Comparison of ENCODE assay signal across 7 mouse cellular contexts in genomic region chr2:36021385-36022159, GRCm38 (mm10). TPM values are rescaled to one million over a fixed set of nuclear protein-coding genes. Genes with fewer than 3 reads are reported as not detected.
A peak's percentile ranks its signal among the peaks of the same experiment; 100 is the strongest.
DNase-seq lines count a peak whose midpoint lies in the region; ATAC-seq lines count a peak whose summit lies in the region.

No protein-coding gene starts in this region.

- H3K4me2 ChIP-seq in embryonic facial prominence, embryonic 11.5 days (ENCODE audit: low read depth, low read length): peak overlapping the region; percentile 54
- H3K4me2 ChIP-seq in kidney, embryonic 14.5 days (replicated peaks; ENCODE audit: low read depth, low read length): peak overlapping the region; percentile 59
- peak overlapping the region; percentile 68 for H3K4me2 ChIP-seq in limb, embryonic 13.5 days (replicated peaks)
- peak overlapping the region; percentile 54 for H3K4me2 ChIP-seq in midbrain, embryonic 15.5 days

- no peaks in the 10 kb centered on the region for H3K36me3 ChIP-seq in embryonic facial prominence, embryonic 11.5 days (replicated peaks; ENCODE audit: control insufficient read depth, insufficient read depth, low read depth, low read length)
- no peaks in the 10 kb centered on the region for H3K36me3 ChIP-seq in heart, embryonic 10.5 days
- H3K36me3 ChIP-seq in kidney, embryonic 14.5 days (ENCODE audit: control insufficient read depth, insufficient read depth, low read length): no peaks in the 10 kb centered on the region
- no peaks in the 10 kb centered on the region for H3K36me3 ChIP-seq in limb, embryonic 13.5 days
- H3K36me3 ChIP-seq in midbrain, embryonic 15.5 days (replicated peaks): no peaks in the 10 kb centered on the region
- H3K36me3 ChIP-seq in splenic B cell, adult 2 months (ENCODE audit: control insufficient read depth, insufficient read depth, low read length, poor library complexity, severe bottlenecking): no peaks in the 10 kb centered on the region

- H3K27ac ChIP-seq in embryonic facial prominence, embryonic 11.5 days (replicated peaks; ENCODE audit: low read depth, low read length): no peak overlapping the region
- no peak overlapping the region for H3K27ac ChIP-seq in heart, embryonic 10.5 days
- H3K27ac ChIP-seq in kidney, embryonic 14.5 days (ENCODE audit: low read depth, low read length): no peak overlapping the region
- H3K27ac ChIP-seq in limb, embryonic 13.5 days: no peak overlapping the region
- no peak overlapping the region for H3K27ac ChIP-seq in midbrain, embryonic 15.5 days

- H3K9me3 ChIP-seq in embryonic facial prominence, embryonic 11.5 days (replicated peaks; ENCODE audit: control insufficient read depth, low read length): no peaks in the 10 kb centered on the region
- no peaks in the 10 kb centered on the region for H3K9me3 ChIP-seq in heart, embryonic 10.5 days
- no peaks in the 10 kb centered on the region for H3K9me3 ChIP-seq in kidney, embryonic 14.5 days (ENCODE audit: control insufficient read depth, low read length)
- H3K9me3 ChIP-seq in limb, embryonic 13.5 days: no peaks in the 10 kb centered on the region
- H3K9me3 ChIP-seq in midbrain, embryonic 15.5 days: no peaks in the 10 kb centered on the region

- DNase-seq in adrenal gland, postnatal 4 days (ENCODE audit: low spot score in 2 of 2): peak; percentile 49 to 61
- peak; percentile 88 for DNase-seq in embryonic facial prominence, embryonic 11.5 days (ENCODE audit: low spot score)
- DNase-seq in heart, embryonic 10.5 days (ENCODE audit: low spot score): peak; percentile 84
- peak; percentile 60 for DNase-seq in splenic B cell, adult 2 months (ENCODE audit: low read depth, low spot score)

- no peaks in the 10 kb centered on the region; the same call in 1 of the 2 replicates for H3K4me1 ChIP-seq in embryonic facial prominence, embryonic 11.5 days (ENCODE audit: control insufficient read depth, insufficient read depth, low read length)
- peaks cover 11% of the 10 kb centered on the region; the same call in 1 of the 2 replicates for H3K4me1 ChIP-seq in heart, embryonic 10.5 days
- H3K4me1 ChIP-seq in kidney, embryonic 14.5 days (ENCODE audit: control insufficient read depth, insufficient read depth, low read length): 0 out of 2 replicates have a peak, but pooled peaks cover 3% of the 10 kb centered on the region
- peaks cover 5% of the 10 kb centered on the region for H3K4me1 ChIP-seq in limb, embryonic 13.5 days
- peaks cover 11% of the 10 kb centered on the region for H3K4me1 ChIP-seq in midbrain, embryonic 15.5 days

- 8% methylated on average over 27 of the region's 32 CpGs for WGBS in embryonic facial prominence, embryonic 11.5 days
- 12% methylated on average over 28 of the region's 32 CpGs for WGBS in heart, embryonic 10.5 days
- 12% methylated on average over 32 of the region's 32 CpGs for WGBS in kidney, embryonic 14.5 days
- 7% methylated on average over 32 of the region's 32 CpGs for WGBS in limb, embryonic 13.5 days
- 8% methylated on average over 32 of the region's 32 CpGs for WGBS in midbrain, embryonic 15.5 days

- H3K27me3 ChIP-seq in embryonic facial prominence, embryonic 11.5 days (ENCODE audit: control insufficient read depth, insufficient read depth, low read length): no peaks in the 10 kb centered on the region
- peaks cover 19% of the 10 kb centered on the region for H3K27me3 ChIP-seq in heart, embryonic 10.5 days (ENCODE audit: insufficient read depth, poor library complexity, severe bottlenecking)
- no peaks in the 10 kb centered on the region; the same call in 1 of the 2 replicates for H3K27me3 ChIP-seq in kidney, embryonic 14.5 days (ENCODE audit: control insufficient read depth, insufficient read depth, low read length)
- peaks cover 6% of the 10 kb centered on the region for H3K27me3 ChIP-seq in limb, embryonic 13.5 days
- no peaks in the 10 kb centered on the region for H3K27me3 ChIP-seq in midbrain, embryonic 15.5 days (replicated peaks)
- no peaks in the 10 kb centered on the region for H3K27me3 ChIP-seq in splenic B cell, adult 2 months (ENCODE audit: control insufficient read depth, insufficient read depth, low read length, poor library complexity, severe bottlenecking)

- no peak overlapping the region for H3K9ac ChIP-seq in embryonic facial prominence, embryonic 11.5 days (replicated peaks; ENCODE audit: low read length)
- 0 out of 2 replicates have a peak overlapping the region, but pooled peaks have one; percentile 28 for H3K9ac ChIP-seq in kidney, embryonic 14.5 days (ENCODE audit: low read depth, low read length)
- H3K9ac ChIP-seq in limb, embryonic 13.5 days: peak overlapping the region; percentile 53
- no peak overlapping the region for H3K9ac ChIP-seq in midbrain, embryonic 15.5 days

- peak; percentile 60; the same call in 1 of the 2 replicates for ATAC-seq in embryonic facial prominence, embryonic 11.5 days (replicated peaks; ENCODE audit: insufficient number of reproducible peaks, low FRiP score, low TSS enrichment, low read depth)
- ATAC-seq in kidney, embryonic 14.5 days (ENCODE audit: low FRiP score, low TSS enrichment): peak; percentile 68
- peak; percentile 59 for ATAC-seq in limb, embryonic 13.5 days (ENCODE audit: low FRiP score, low read depth)
- peak; percentile 88 for ATAC-seq in midbrain, embryonic 15.5 days (replicated peaks)

- H3K4me3 ChIP-seq in embryonic facial prominence, embryonic 11.5 days (ENCODE audit: low read depth, low read length): peak overlapping the region; percentile 17; the same call in 1 of the 2 replicates
- peak overlapping the region; percentile 47 for H3K4me3 ChIP-seq in heart, embryonic 10.5 days
- peak overlapping the region; percentile 30 for H3K4me3 ChIP-seq in kidney, embryonic 14.5 days (ENCODE audit: low read length)
- H3K4me3 ChIP-seq in limb, embryonic 13.5 days: peak overlapping the region; percentile 37
- H3K4me3 ChIP-seq in midbrain, embryonic 15.5 days: peak overlapping the region; percentile 35

RNA-seq across cellular contexts. Expression of gene Ndufa8, which starts 27.6 kb away (rescaled TPM):
- total RNA-seq in adrenal gland, postnatal 4 days (2021): 100 to 1,000 TPM; 184 to 196 TPM
- 200 and 206 TPM in 2 replicates for polyA plus RNA-seq in embryonic facial prominence, embryonic 11.5 days (2014; fragmentation: Nextera tagmentation; extraction: Ambion mirVana)
- polyA plus RNA-seq in heart, embryonic 10.5 days (2016; fragmentation: Nextera tagmentation; extraction: Ambion mirVana): 329 and 373 TPM in 2 replicates
- polyA plus RNA-seq in kidney, embryonic 14.5 days (2014; fragmentation: Nextera tagmentation; extraction: Ambion mirVana): 238 and 244 TPM in 2 replicates
- 200 and 208 TPM in 2 replicates for polyA plus RNA-seq in limb, embryonic 13.5 days (2015; fragmentation: Nextera tagmentation; extraction: Ambion mirVana)
- 290 and 315 TPM in 2 replicates for polyA plus RNA-seq in midbrain, embryonic 15.5 days (2015; fragmentation: Nextera tagmentation; extraction: Ambion mirVana)

RNA-seq across cellular contexts. Expression of gene Morn5, which starts 27.7 kb away (rescaled TPM):
- total RNA-seq in adrenal gland, postnatal 4 days (2021): not detected
- polyA plus RNA-seq in embryonic facial prominence, embryonic 11.5 days (2014; fragmentation: Nextera tagmentation; extraction: Ambion mirVana): not detected in 2 replicates
- polyA plus RNA-seq in heart, embryonic 10.5 days (2016; fragmentation: Nextera tagmentation; extraction: Ambion mirVana): not detected in 2 replicates
- 0.87 TPM in 1 of 2 replicates, not detected in the other for polyA plus RNA-seq in kidney, embryonic 14.5 days (2014; fragmentation: Nextera tagmentation; extraction: Ambion mirVana)
- 0.36 TPM in 1 of 2 replicates, not detected in the other for polyA plus RNA-seq in limb, embryonic 13.5 days (2015; fragmentation: Nextera tagmentation; extraction: Ambion mirVana)
- polyA plus RNA-seq in midbrain, embryonic 15.5 days (2015; fragmentation: Nextera tagmentation; extraction: Ambion mirVana): 2.0 and 3.7 TPM in 2 replicates

RNA-seq across cellular contexts. Expression of gene Ttll11, which starts 41.9 kb away (rescaled TPM):
- total RNA-seq in adrenal gland, postnatal 4 days (2021): 1 to 10 TPM; 2.9 to 4.0 TPM
- 0.70 and 2.1 TPM in 2 replicates for polyA plus RNA-seq in embryonic facial prominence, embryonic 11.5 days (2014; fragmentation: Nextera tagmentation; extraction: Ambion mirVana)
- polyA plus RNA-seq in heart, embryonic 10.5 days (2016; fragmentation: Nextera tagmentation; extraction: Ambion mirVana): 0.42 and 0.85 TPM in 2 replicates
- 0.58 and 1.0 TPM in 2 replicates for polyA plus RNA-seq in kidney, embryonic 14.5 days (2014; fragmentation: Nextera tagmentation; extraction: Ambion mirVana)
- polyA plus RNA-seq in limb, embryonic 13.5 days (2015; fragmentation: Nextera tagmentation; extraction: Ambion mirVana): 0.85 and 1.0 TPM in 2 replicates
- polyA plus RNA-seq in midbrain, embryonic 15.5 days (2015; fragmentation: Nextera tagmentation; extraction: Ambion mirVana): 5.4 TPM in 2 replicates

Comparison
In these comparisons a context has a peak if more than half of its experiments do, and no peak if none do; other contexts are left out.
1. H3K9ac ChIP-seq: peak in kidney, embryonic 14.5 days (single experiment) and limb, embryonic 13.5 days (single experiment); none in embryonic facial prominence, embryonic 11.5 days (single experiment) and midbrain, embryonic 15.5 days (single experiment).
2. Peak in every context shown above with its lines, with median percentiles within 50 percentile points of each other: DNase-seq, ATAC-seq, H3K4me2 ChIP-seq and H3K4me3 ChIP-seq.